Mouse (Mus musculus) right cerebral cortex, postnatal 14 days (tissue): ENCODE results near the gene Lat2.
"Not testable (repeated sequence)": the region's sequence is repeated elsewhere in the genome, so short reads cannot be mapped to it uniquely, and the experiment has no call there.

Source experiments
- DNase-seq: peaks from one replicate; pipeline ENCODE4 v3.0.0; 2022

Gene Lat2

DNA sequence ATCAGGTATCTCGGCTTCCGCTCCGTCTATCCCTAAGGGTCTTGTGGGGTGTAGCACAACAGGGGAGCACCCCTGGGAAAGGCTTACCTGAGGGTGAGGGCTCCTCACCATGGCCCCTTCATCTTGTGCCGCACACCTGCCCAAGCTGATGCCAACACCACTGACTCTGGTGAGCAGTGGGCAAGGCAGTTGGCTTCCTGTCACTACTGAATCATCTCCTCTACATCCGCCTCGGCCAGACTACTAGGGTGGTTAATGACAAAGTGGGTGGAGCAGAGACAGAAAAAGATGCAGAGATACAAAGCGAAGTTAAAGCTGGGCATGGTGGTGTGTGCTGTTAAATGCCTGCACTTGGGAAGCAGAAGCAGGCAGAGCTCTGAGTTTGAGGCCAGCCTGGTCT is at the start of gene Lat2:
Gene Lat2, minus strand, starts transcription at position 224 of the 400 bp plus-strand sequence.
- no peak for DNase-seq

DNA sequence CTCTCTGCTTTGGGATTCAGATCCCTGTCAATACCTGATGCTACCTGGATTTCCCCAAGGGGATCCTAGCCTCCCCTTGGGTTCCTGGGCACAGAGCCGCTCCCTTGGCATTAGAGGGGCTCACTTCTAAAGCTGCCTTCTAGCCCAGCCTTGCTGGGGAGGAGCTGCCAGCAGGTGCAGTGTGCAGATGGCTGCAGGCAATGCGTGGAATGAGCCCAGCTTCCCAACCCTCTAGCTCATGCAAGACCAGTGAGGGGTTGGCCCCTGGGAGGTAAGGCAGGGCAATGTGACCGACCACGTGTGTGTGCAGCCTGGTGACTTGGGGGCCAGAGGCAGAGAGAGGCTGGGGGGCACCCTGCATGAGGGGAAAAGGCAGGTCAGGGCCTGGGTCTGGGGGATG is 41.9 kb upstream of the Lat2 start:
- no peak for DNase-seq

DNA sequence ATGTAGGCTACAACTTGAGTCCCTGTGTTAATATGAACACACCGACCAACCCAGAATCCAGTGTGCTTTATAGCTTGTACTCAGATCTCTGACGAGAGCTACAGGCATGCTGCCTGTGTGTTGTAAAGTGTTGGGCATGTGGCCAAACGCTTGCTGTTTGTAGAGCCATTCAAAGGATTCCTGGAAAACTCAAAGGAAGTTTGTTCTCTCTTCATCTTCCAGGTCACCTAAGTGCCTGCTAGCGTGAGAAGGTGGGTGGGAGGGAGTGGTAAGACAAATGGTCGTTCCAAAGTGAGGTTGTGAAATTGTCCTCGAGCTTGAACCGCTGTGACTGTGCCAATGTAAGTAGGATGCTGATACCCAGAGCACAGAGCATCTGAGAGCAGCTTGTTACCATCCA is 37.2 kb upstream of the Lat2 start:
- DNase-seq = peak; percentile 53

DNA sequence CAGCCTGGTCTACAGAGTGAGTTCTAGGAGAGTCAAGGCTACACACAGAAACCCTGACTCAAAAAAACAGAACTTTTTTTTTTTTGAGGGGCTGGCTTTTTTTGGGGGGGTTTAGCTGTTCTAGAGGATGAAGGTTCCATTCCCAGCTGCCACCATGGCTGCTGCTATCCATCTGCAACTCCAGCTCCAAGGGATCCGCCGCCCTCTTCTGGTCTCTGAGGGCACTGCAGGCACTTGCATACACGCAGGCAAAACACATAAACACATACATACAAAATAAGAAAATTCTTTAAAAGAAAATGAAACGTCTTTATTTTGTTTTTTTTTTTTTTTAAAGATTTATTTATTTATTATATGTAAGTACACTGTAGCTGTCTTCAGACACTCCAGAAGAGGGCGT is 36.1 kb upstream of the Lat2 start:
- peak; percentile 61 for DNase-seq

DNA sequence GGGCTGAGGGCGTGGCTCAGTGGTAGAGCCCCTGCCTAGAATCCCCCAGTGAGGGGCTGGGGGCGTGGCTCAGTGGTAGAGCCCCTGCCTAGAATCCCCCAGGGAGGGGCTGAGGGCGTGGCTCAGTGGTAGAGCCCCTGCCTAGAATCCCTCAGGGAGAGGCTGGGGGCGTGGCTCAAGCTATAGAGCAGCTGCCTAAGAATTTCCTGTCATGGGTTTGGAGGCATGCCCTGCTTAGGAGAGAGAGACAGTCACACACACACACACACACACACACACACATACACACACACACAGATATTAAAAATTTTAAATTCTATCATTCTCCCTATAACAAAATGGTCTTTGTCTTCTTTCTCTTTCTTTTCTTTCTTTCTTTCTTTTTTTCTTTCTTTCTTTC is 34.2 kb upstream of the Lat2 start:
- DNase-seq = not testable (repeated sequence)

DNA sequence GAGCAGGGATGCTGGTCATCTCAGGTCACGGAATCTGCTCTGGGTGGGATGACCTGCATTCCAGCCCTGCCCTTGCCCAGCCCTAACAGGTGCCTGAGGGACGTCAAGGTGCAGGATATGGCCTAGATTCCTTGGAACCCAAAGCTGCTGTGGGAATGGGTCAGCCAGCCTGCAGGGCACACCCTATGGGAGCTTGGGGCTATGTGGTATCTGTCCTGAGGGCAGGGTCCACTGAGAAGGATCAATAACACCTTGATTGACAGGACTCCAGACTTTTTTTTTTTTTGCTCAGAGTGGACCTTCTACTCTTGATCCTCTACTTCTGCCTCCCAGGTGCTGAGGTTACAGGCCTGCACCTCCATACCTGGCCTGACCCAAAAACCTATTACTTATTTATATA is 32.6 kb upstream of the Lat2 start:
- DNase-seq = no peak

DNA sequence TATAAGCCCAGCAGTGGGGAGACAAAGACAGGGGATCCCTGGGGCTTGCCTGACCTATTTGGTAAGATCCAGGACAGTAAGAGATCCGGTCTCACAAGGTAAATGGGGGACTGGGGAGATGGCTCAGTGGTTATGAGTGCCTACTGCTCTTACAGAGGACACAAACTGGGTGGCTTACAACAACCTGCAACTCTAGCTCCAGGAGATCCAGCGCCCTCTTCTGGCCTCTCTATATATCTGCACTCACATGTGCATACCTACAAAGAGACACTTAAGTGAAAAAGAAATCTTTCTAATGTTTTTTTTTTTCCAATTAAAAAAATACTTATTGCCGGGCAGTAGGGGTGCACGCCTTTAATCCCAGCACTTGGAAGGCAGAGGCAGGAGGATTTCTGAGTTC is 31.6 kb upstream of the Lat2 start:
- DNase-seq = no peak

DNA sequence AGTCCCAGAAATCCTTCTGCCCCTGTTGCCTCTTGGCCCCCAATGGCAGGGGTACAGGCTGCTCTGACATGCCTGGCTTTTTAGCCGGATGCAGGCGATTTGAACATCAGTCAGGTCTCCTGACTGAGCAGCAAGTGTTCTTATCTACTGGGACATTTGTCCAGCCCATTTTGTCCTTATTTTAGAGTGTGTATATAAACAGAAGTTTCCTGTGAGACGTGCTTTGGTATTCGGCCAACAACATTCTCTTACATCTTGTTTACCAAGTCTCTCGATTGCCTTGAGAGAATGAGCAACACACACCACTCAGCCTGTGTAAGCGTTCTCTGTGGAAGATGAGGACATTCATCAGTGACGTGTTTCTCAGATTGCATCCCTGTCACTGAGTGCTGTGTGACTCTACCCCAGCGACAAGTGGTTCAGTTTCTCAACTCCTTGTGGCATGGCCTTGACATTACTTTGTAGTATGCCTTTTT is 29.9 kb upstream of the Lat2 start:
- no peak for DNase-seq

DNA sequence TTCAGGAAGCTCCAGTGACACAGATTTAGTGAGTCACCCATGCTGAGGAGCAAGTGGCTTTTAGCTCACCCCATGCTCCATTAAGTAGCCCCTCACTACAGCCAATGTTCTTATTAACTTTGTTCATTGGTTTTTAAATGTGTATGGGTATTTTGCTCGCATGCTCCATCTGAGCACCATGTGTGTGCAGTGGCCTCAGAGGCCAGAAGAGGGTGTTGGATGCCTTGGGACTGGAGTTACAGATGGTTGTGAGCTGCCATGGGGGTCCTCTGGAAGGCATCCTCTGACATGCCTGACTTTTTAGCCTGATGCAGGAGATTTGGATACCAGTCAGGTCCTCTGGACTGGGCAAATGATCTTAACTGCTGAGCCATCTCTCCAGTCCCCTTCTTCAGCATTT is 29.3 kb upstream of the Lat2 start:
- no peak for DNase-seq

DNA sequence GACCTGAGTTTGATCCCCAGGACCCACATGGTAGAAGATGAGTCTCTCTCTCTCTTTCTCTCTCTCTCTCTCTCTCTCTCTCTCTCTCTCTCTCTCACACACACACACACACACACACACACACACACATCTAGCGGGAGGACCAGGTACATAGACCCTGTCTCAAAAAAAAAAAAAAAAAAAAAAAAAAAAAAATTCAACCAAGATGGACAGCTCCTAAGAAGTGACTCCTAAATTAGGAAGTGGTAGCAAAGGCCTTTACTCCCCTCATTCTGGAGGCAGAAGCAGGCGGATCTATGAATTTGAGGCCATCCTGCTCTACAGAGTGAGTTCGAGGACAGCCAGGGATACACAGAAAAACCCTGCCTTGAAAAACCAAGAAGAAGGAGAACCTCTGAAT is 25.5 kb upstream of the Lat2 start:
- DNase-seq = no peak

DNA sequence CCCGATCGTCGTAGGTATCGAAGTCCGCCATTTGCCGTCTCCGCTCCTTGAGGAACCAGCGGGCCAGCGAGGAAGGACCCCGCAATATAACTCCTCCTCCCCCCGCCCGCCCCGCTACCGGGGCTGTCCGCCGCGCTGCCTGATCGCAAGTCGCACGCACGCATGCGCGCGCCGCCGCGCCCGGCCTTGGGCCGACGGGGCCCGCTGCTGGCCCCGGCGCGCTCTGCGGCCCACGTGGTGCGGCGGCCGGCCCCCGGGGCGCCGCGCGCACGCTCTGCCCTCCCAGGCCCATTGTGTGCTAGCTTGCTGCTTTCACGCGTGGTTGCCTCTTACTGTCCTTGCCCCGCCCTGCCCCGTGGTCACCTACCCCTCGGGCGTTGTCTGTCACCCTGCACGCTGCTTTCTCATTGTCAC is 24.5 kb upstream of the Lat2 start, which contains the start of gene Eif4h:
Gene Eif4h, minus strand, starts transcription at position 222 of the 414 bp plus-strand sequence.
- peak; percentile 98 for DNase-seq

DNA sequence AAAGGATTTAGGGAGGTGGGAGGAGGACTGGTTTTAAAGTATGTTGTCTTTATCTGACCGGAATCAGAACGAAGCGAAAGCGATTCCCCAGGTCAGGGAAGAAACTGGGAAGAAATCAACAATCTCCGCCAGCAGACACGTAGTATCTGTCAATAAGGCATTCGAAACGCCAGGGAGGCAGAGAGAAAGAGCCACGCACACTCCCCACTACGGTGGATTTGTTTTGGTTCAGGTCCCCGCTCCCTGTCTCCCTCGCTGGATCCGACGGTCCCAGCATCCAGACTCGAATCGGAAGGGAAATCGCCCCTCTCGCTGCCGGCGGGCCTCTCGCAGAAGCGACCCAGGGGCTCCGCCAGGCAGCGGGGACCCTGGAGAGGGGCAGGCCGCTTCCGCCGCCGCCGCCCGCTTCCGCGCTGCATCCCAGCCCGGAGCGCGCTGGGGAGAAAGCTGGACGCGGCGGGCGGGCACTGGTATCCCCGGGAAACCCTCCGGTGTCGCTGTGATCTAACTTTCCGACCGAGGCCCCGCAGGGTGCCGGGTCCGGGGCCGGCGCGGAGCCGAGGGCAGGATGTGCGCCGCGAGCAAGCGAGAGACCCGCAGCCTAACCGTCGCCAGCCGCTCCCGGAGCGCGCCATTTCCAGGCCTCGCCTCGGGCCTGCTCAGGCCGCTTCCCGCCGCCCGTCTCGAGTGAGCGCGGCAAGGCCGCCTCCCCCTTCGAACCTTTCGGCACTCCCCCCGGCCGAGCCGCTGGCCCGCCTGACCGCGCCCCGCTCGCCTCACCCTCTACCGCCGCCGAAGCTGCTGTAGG is 23.8 kb upstream of the Lat2 start:
- DNase-seq = no peak

DNA sequence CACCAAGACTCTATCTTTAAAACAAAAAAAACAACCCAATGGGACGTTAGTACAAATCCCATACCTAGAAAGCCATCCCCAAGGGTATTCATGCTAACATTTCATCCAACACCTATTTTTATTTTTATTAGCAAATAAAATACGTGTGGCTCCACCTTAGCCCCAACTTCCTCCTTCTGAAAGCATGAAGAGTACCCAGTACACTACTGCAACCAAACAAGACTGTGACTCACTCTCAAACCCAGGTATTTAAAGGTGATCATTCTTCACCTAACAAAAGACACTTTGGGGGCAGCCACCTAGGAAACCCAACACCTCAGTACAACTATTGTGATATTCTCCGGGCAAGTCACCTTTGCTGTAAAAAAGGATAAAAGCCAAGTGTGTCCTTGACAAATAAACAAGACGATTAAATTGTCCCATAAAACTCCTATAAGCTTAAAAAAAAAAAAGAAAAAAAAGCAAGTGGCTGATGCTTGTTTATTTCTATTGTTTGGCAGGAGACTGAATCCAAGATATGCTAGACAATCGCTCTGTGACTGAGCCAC is 23.1 kb upstream of the Lat2 start:
- DNase-seq = no peak

DNA sequence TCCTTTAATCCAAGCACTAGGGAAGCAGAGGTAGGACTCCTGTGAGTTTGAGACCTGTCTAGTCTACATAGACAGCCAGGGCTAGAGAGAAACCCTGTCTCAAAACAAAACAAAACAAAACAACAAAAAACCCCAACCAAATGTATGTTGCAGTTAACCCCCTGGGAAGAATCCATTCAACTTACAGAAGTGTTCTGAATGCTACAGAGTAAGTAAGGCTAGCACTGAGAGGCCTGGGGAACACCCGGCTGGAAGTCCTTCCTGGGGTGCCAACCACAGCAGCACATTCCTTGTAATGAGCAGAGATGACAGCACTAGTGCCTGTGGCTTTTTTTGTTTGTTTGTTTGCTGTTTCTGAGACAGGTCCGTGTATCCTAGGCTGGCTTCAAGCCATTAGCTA is 18.0 kb upstream of the Lat2 start:
- DNase-seq = no peak

DNA sequence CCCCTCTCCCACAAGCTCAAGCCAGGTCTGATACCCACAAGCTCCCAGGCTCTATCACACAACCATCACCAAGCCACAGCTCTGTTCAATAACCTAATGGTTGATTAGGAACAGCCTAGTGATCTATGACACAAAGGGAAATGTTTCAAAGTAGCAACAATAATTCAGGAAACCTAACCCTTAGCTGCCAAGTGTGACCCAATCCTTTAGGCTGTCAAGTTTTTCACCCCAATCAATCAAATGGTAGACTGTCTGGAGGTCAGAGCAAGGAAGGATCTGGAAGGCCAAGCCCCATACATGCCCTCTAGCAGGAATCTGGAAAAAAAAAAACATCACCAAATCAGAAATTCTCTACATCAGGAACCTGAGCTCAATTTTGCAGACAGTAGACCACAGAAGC is 16.0 kb upstream of the Lat2 start:
- DNase-seq = no peak

DNA sequence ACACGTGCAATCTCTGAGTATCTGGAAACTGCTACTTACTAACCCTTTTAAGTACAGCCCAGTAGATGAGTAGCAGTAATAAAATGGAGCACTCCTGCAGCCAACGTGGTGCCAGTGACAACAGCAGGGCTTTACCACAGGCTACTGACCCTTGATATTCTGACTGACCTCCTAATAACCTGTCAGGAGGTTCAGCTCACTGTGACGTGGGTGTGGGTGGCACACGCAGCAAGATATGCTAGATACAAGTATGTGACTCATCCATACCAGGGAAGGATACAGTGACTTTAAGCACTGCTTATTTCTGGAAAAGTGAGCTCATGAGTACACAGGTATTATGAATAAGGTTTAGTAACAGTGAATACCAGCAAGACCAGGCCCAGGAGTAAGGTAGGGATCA is 14.7 kb upstream of the Lat2 start:
- DNase-seq = no peak

DNA sequence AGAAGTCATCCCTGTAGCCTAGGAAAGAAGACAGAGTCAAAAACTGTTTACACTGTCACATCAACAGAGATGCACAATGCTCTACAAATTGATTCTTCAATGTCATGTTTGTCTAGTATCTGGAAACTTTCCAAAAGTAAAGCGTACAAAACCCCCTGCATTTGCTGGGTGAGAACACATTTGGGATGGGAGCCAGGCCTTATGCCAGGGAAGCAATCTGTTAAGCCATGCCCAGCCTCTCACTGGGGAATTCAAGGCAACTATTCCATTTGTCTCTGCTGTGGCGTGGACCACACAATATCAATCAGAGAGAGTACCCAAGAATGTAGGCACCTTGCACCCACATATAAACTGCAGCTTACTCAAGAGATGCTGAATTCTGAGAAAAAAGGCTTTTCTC is 7.2 kb upstream of the Lat2 start:
- no peak for DNase-seq

DNA sequence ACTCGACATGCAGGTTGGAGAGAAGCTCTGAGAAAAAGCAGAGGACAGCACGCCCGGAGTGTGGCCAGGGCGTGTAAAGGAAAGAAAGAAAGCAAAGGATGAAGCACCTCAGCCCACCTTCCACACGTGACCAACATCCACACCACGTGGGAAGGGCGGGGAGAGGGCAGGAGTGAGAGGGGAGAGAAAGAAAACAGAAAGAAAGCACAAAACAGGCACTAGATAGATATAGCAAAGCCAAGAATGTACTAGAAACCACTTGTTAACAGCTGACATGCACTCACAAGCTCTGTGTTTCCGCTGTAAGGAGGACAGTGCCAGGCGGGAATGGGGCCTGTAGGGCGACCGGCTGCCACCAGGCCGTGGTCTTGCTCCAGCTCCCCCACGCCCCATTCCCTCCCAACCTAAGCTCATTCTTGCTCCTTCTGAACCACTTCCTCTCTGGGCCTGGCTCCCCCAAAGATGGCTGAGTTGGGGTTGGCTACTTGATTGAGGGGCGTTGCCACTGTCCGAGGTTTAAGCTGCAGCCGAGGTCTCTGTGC is 6.3 kb upstream of the Lat2 start:
- no peak for DNase-seq

DNA sequence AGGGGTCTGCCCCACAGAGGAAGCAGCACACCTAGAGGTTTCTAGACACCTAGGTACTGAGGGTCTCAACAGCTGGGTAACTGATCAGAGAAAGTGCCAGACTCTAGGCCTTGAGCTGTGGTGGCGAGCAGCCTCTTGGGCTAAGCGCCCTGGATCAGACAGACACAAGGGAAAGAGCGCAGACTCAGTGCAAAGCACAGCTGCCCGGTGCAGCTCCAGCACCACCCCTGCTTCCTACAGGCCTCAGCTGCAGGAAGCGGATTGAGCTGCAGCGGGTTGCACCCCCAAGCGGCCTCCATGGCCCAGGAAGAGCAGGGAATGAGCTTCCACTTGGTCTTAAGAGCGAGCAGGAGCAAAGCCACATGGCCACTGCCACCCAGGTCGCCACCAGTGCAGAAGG is 5.6 kb upstream of the Lat2 start:
- DNase-seq = no peak

DNA sequence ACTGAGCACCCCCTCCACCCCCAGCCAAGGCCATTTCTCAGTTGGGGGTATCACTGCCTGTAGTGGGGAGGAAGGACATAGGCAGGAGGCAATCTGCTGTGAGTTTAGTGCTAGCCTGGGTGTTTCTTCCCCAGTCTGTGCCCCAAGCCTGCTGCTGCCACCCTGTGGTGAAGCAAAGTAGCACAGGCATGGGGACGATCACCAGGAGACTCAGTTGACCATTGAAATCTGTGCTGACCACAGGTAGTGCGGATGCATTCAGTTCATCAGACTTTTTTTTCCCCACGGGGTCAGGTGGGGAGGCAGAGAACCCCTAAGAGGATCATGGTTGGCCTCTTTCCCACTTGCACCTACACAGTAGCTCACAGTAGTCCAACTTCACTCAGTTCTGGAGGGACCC is 2.2 kb upstream of the Lat2 start:
- peak; percentile 65 for DNase-seq

DNA sequence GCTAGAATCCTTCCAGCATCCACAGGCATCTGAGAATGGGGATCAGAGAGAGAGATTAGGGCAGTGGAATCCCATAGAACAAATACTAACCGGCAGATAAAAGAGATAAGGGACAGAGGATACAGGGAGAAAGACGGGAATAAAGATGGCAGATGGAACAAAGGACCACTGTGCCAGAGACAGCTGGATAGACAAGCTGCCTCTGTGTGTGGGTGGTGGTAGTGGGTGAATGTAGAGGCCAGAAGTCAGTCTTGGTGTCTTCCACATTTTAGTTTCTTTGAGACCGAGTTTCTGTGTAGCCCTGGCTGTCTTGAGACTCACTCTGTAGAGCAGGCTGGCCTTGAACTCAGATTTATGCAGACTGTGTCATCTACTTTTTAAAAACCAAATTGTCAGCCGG is 955 bp upstream of the Lat2 start:
- DNase-seq = no peak

DNA sequence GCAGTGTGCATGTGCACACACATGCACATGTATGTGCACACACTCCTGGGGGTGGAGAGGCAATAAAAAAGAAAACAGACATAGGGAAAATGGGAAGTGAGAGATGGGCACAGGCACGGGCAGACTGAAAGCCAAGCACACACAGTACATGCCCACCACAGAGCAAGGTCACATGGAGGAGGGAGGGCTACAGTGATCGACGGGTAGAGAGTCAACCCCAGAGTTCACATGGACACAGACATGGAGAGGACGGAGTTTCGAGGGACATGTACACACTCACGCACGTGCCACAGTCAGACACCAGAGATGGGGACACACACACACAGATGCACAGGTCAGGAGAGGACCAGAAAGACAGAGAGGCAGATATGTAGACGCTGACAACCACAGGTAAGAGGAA is 555 bp upstream of the Lat2 start:
- DNase-seq = no peak

DNA sequence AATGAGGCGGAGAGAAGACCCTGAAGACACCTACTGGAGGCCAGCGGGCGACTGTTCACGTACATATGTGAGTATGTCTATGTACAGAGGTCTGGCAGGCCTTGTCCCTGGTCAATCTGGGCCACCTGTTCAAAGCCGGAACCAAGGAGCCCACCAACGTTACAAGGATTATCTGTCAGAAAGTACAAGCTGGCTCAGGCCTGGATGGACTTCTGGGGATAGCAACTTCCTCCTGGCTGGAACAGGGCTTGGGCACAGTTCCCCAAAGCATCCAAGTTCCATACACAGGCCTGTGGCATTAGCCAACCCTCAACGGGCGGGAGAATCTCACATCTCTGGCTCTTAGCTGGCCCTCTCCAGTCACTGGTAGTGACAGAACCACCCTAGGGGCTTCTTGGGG is 529 bp downstream of the Lat2 start:
- DNase-seq = no peak

DNA sequence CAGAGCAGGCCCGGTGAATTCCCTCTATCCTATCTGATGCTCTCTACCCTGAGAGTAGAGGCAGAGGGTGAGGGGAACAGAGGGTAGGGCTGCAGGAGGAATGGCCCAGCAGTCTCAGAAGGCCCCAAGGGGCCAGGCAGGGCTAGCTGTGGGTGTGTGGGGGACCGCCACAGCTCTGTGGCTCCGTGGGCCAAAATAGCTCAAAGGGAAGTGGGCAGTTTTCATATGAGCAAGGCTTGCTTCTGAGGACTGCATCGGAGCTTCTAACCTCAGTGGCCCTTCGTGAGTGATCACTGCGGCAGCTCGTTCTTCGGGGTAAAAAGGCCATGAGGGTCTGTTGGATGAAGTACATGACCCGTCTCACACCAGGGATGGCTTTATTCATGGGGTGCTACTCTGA is 1.1 kb downstream of the Lat2 start:
- DNase-seq = no peak
